Mouse (Mus musculus) common myeloid progenitor, adult 5-6 weeks (primary cell): Measurements from ENCODE around the gene Muc3a. TPM values are rescaled to one million over a fixed set of nuclear protein-coding genes. Genes with fewer than 3 reads are reported as not detected.

Experiments used
- total RNA-seq: library from RNA; stranded (forward); fragments of 200-1000, 187-1606 nt; gene quantifications from 2 replicates; pipeline ENCODE4 v1.2.3, GENCODE M21; 2017

The Muc3a gene
- total RNA-seq, 1 experiment from 2014 or later, result 0.82 TPM

Other genes starting within 250 kb of the Muc3a start
- gene Cldn15, start 245.8 kb downstream of the Muc3a start, total RNA-seq, result 1.3 and 1.8 TPM in 2 replicates
- gene Plod3, start 225.4 kb downstream of the Muc3a start, total RNA-seq, result 35.1 and 57.3 TPM in 2 replicates
- 28.2 and 32.1 TPM in 2 replicates for gene Znhit1, start 224.4 kb downstream of the Muc3a start, total RNA-seq
- gene Vgf, start 186.0 kb downstream of the Muc3a start, total RNA-seq, result not detected in 2 replicates
- gene Ap1s1, start 166.3 kb downstream of the Muc3a start, total RNA-seq, result 63.6 and 70.1 TPM in 2 replicates
- not detected in 2 replicates for gene Serpine1, start 140.1 kb downstream of the Muc3a start, total RNA-seq
- 27.7 and 34.3 TPM in 2 replicates for gene Trim56, start 96.2 kb downstream of the Muc3a start, total RNA-seq
- not detected in 2 replicates for gene Muc3, start 63.1 kb downstream of the Muc3a start, total RNA-seq
- 6.3 and 6.6 TPM in 2 replicates for gene Ache, start 75.1 kb upstream of the Muc3a start, total RNA-seq
- gene Ufsp1, start 82.2 kb upstream of the Muc3a start, total RNA-seq, result 3.2 and 4.4 TPM in 2 replicates
- 296 and 373 TPM in 2 replicates for gene Srrt, start 95.3 kb upstream of the Muc3a start, total RNA-seq
- 12.7 and 13.7 TPM in 2 replicates for gene Trip6, start 102.0 kb upstream of the Muc3a start, total RNA-seq
- 2.1 and 5.8 TPM in 2 replicates for gene Slc12a9, start 121.2 kb upstream of the Muc3a start, total RNA-seq
- gene Ephb4, start 137.7 kb upstream of the Muc3a start, total RNA-seq, result not detected in 2 replicates